Mouse (Mus musculus): Measurements from ENCODE around the gene Fmo3. TPM values are rescaled to one million over a fixed set of nuclear protein-coding genes. Genes with fewer than 3 reads are reported as not detected.

Gene Fmo3
- polyA plus RNA-seq, 1 experiment from 2014 or later: not detected

- Histone ChIP-seq H3K27ac (no peak overlapping the region), H3K4me3 (replicated peaks; ENCODE audit: low read length) (no peak overlapping the region), H3K4me1 (replicated peaks; ENCODE audit: control insufficient read depth, insufficient read depth, low read length) (no peaks in the 10 kb centered on the region), H3K9ac (no peak overlapping the region), H3K9me3 (ENCODE audit: control insufficient read depth, low read length) (no peaks in the 10 kb centered on the region), H3K36me3 (replicated peaks; ENCODE audit: control insufficient read depth, insufficient read depth) (no peaks in the 10 kb centered on the region), H3K4me2 (replicated peaks) (no peak overlapping the region), H3K27me3 (ENCODE audit: control insufficient read depth, insufficient read depth, low read length) (no peaks in the 10 kb centered on the region)
- DNase-seq (ENCODE audit: low spot score) (no peak), ATAC-seq (ENCODE audit: low FRiP score) (no peak)
- WGBS: 93% methylated on average over 4 of the region's 4 CpGs
Observed at GRCm38 (mm10) chr1:162932386-162932785, 51.9 kb downstream of the Fmo3 start.

GRCm38 (mm10) chr1:162931880-162932279, 52.4 kb downstream of the Fmo3 start:
- ATAC-seq (ENCODE audit: low FRiP score) (no peak), DNase-seq (ENCODE audit: low spot score) (no peak)
- Histone ChIP-seq H3K4me1 (replicated peaks; ENCODE audit: control insufficient read depth, insufficient read depth, low read length) (no peaks in the 10 kb centered on the region), H3K9ac (no peak overlapping the region), H3K4me3 (replicated peaks; ENCODE audit: low read length) (no peak overlapping the region), H3K4me2 (replicated peaks) (no peak overlapping the region), H3K27me3 (ENCODE audit: control insufficient read depth, insufficient read depth, low read length) (no peaks in the 10 kb centered on the region), H3K36me3 (replicated peaks; ENCODE audit: control insufficient read depth, insufficient read depth) (no peaks in the 10 kb centered on the region), H3K9me3 (ENCODE audit: control insufficient read depth, low read length) (no peaks in the 10 kb centered on the region), H3K27ac (no peak overlapping the region)
- 81% methylated on average over 5 of the region's 5 CpGs for WGBS

GRCm38 (mm10) chr1:162931310-162931875, 52.9 kb downstream of the Fmo3 start:
- no peak overlapping the region for H3K27ac ChIP-seq
- H3K4me3 ChIP-seq (replicated peaks; ENCODE audit: low read length): no peak overlapping the region
- no peaks in the 10 kb centered on the region for H3K9me3 ChIP-seq (ENCODE audit: control insufficient read depth, low read length)
- no peak overlapping the region for H3K9ac ChIP-seq
- no peaks in the 10 kb centered on the region for H3K36me3 ChIP-seq (replicated peaks; ENCODE audit: control insufficient read depth, insufficient read depth)
- DNase-seq (ENCODE audit: low spot score): no peak
- no peaks in the 10 kb centered on the region for H3K4me1 ChIP-seq (replicated peaks; ENCODE audit: control insufficient read depth, insufficient read depth, low read length)
- no peak for ATAC-seq (ENCODE audit: low FRiP score)
- H3K4me2 ChIP-seq (replicated peaks): no peak overlapping the region
- 86% methylated on average over 4 of the region's 4 CpGs for WGBS
- H3K27me3 ChIP-seq (ENCODE audit: control insufficient read depth, insufficient read depth, low read length): no peaks in the 10 kb centered on the region

- Histone ChIP-seq H3K4me1 (replicated peaks; ENCODE audit: control insufficient read depth, insufficient read depth, low read length) (no peaks in the 10 kb centered on the region), H3K36me3 (replicated peaks; ENCODE audit: control insufficient read depth, insufficient read depth) (no peaks in the 10 kb centered on the region), H3K9ac (no peak overlapping the region), H3K27me3 (ENCODE audit: control insufficient read depth, insufficient read depth, low read length) (no peaks in the 10 kb centered on the region), H3K27ac (no peak overlapping the region), H3K4me2 (replicated peaks) (no peak overlapping the region), H3K4me3 (replicated peaks; ENCODE audit: low read length) (no peak overlapping the region), H3K9me3 (ENCODE audit: control insufficient read depth, low read length) (no peaks in the 10 kb centered on the region)
- 71% methylated on average over 2 of the region's 2 CpGs for WGBS
- DNase-seq (ENCODE audit: low spot score): no peak
- ATAC-seq (ENCODE audit: low FRiP score): no peak
Observed at GRCm38 (mm10) chr1:162930631-162931030, 53.7 kb downstream of the Fmo3 start.

- no peak overlapping the region for H3K4me3 ChIP-seq (replicated peaks; ENCODE audit: low read length)
- DNase-seq (ENCODE audit: low spot score): no peak
- no peak overlapping the region for H3K4me2 ChIP-seq (replicated peaks)
- no peak for ATAC-seq (ENCODE audit: low FRiP score)
- WGBS: 89% methylated on average over 3 of the region's 3 CpGs
- no peak overlapping the region for H3K27ac ChIP-seq
- no peaks in the 10 kb centered on the region for H3K9me3 ChIP-seq (ENCODE audit: control insufficient read depth, low read length)
- H3K9ac ChIP-seq: no peak overlapping the region
- no peaks in the 10 kb centered on the region for H3K27me3 ChIP-seq (ENCODE audit: control insufficient read depth, insufficient read depth, low read length)
- H3K4me1 ChIP-seq (replicated peaks; ENCODE audit: control insufficient read depth, insufficient read depth, low read length): no peaks in the 10 kb centered on the region
- H3K36me3 ChIP-seq (replicated peaks; ENCODE audit: control insufficient read depth, insufficient read depth): no peaks in the 10 kb centered on the region
Observed at GRCm38 (mm10) chr1:162929146-162929545, 55.2 kb downstream of the Fmo3 start.

- 60% methylated on average over 1 of the region's 1 CpGs for WGBS
- H3K27me3 ChIP-seq (ENCODE audit: control insufficient read depth, insufficient read depth, low read length): no peaks in the 10 kb centered on the region
- ATAC-seq (ENCODE audit: low FRiP score): no peak
Observed at GRCm38 (mm10) chr1:162925121-162925520, 59.2 kb downstream of the Fmo3 start.

GRCm38 (mm10) chr1:162916661-162917060, 67.7 kb downstream of the Fmo3 start:
- no peak overlapping the region for H3K4me3 ChIP-seq (replicated peaks; ENCODE audit: low read length)
- 79% methylated on average over 8 of the region's 8 CpGs for WGBS
- no peak overlapping the region for H3K4me2 ChIP-seq (replicated peaks)
- H3K27me3 ChIP-seq (ENCODE audit: control insufficient read depth, insufficient read depth, low read length): no peaks in the 10 kb centered on the region
- H3K9me3 ChIP-seq (ENCODE audit: control insufficient read depth, low read length): no peaks in the 10 kb centered on the region
- H3K9ac ChIP-seq: no peak overlapping the region
- no peaks in the 10 kb centered on the region for H3K36me3 ChIP-seq (replicated peaks; ENCODE audit: control insufficient read depth, insufficient read depth)
- no peak for DNase-seq (ENCODE audit: low spot score)
- H3K4me1 ChIP-seq (replicated peaks; ENCODE audit: control insufficient read depth, insufficient read depth, low read length): no peaks in the 10 kb centered on the region
- no peak for ATAC-seq (ENCODE audit: low FRiP score)
- H3K27ac ChIP-seq: no peak overlapping the region

More at GRCm38 (mm10) chr1:162925121-162925520, 59.2 kb downstream of the Fmo3 start:
- Histone ChIP-seq H3K36me3 (replicated peaks; ENCODE audit: control insufficient read depth, insufficient read depth) (no peaks in the 10 kb centered on the region), H3K9me3 (ENCODE audit: control insufficient read depth, low read length) (no peaks in the 10 kb centered on the region), H3K4me3 (replicated peaks; ENCODE audit: low read length) (no peak overlapping the region), H3K27ac (no peak overlapping the region), H3K9ac (no peak overlapping the region), H3K4me2 (replicated peaks) (no peak overlapping the region), H3K4me1 (replicated peaks; ENCODE audit: control insufficient read depth, insufficient read depth, low read length) (no peaks in the 10 kb centered on the region)
- DNase-seq (ENCODE audit: low spot score): no peak

- Histone ChIP-seq H3K4me2 (replicated peaks) (no peak overlapping the region), H3K27ac (no peak overlapping the region), H3K36me3 (replicated peaks; ENCODE audit: control insufficient read depth, insufficient read depth) (no peaks in the 10 kb centered on the region), H3K4me1 (replicated peaks; ENCODE audit: control insufficient read depth, insufficient read depth, low read length) (no peaks in the 10 kb centered on the region), H3K4me3 (replicated peaks; ENCODE audit: low read length) (no peak overlapping the region), H3K27me3 (ENCODE audit: control insufficient read depth, insufficient read depth, low read length) (no peaks in the 10 kb centered on the region), H3K9me3 (ENCODE audit: control insufficient read depth, low read length) (no peaks in the 10 kb centered on the region), H3K9ac (no peak overlapping the region)
- WGBS: 91% methylated on average over 4 of the region's 4 CpGs
- no peak for ATAC-seq (ENCODE audit: low FRiP score)
- DNase-seq (ENCODE audit: low spot score): no peak
Observed at GRCm38 (mm10) chr1:162914932-162915556, 69.3 kb downstream of the Fmo3 start.

- Histone ChIP-seq H3K27ac (no peak overlapping the region), H3K4me3 (replicated peaks; ENCODE audit: low read length) (no peak overlapping the region), H3K27me3 (ENCODE audit: control insufficient read depth, insufficient read depth, low read length) (no peaks in the 10 kb centered on the region), H3K9me3 (ENCODE audit: control insufficient read depth, low read length) (no peaks in the 10 kb centered on the region), H3K36me3 (replicated peaks; ENCODE audit: control insufficient read depth, insufficient read depth) (no peaks in the 10 kb centered on the region), H3K4me1 (replicated peaks; ENCODE audit: control insufficient read depth, insufficient read depth, low read length) (no peaks in the 10 kb centered on the region), H3K4me2 (replicated peaks) (no peak overlapping the region), H3K9ac (no peak overlapping the region)
- no peak for DNase-seq (ENCODE audit: low spot score)
- no peak for ATAC-seq (ENCODE audit: low FRiP score)
Observed at GRCm38 (mm10) chr1:162912085-162912484, 72.2 kb downstream of the Fmo3 start.
